Mouse (Mus musculus) right cerebral cortex, postnatal 10 days (tissue): ENCODE results near the gene Psmd9.
A peak's percentile ranks its signal among the peaks of the same experiment; 100 is the strongest.
"Not testable (repeated sequence)": the region's sequence is repeated elsewhere in the genome, so short reads cannot be mapped to it uniquely, and the experiment has no call there.

Source experiments
- DNase-seq, 2 experiments: peaks; one replicate each; pipeline ENCODE4 v3.0.0; 2021; ENCODE audit warnings: low spot score in 2 of 2

The Psmd9 gene

DNA sequence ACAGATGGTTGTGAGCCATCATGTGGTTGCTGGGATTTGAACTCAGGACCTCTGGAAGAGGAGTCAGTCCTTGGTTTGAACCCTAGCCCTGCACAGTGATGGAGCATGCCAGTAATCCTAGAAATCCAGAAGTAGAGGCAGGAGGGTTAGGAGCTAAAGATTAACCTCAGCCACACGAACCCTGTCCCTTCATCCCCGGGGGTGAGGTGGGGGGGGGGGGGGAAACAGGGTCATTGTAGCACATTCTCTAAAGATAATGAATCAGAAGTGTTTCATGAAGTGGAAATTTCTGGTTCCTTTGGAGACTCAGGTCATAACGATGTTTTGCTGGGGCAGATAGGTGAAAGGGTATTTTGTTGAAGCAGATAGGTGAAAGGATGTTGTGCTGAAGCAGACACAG, 21.7 kb downstream of the Psmd9 start:
- DNase-seq: no peak

DNA sequence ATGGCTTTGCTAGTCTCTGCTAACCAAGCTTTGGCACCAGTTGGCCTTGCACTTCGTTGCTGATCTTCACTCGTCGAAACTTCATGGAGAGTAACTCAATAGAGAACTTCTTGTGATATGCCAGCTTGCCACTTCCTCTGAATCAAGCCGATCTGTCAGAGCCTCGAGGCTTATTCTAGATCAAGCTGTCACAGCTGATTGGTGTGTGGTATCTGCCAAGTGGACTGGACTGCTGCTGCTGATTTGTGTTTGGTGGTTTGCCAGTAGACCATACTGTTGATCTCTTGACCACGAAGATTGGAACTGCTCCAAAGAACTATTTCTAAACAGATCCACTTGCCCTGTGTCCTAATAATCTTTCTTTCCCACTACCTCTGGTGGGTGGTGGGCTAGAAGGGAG, 22.2 kb downstream of the Psmd9 start:
- no peak for DNase-seq

DNA sequence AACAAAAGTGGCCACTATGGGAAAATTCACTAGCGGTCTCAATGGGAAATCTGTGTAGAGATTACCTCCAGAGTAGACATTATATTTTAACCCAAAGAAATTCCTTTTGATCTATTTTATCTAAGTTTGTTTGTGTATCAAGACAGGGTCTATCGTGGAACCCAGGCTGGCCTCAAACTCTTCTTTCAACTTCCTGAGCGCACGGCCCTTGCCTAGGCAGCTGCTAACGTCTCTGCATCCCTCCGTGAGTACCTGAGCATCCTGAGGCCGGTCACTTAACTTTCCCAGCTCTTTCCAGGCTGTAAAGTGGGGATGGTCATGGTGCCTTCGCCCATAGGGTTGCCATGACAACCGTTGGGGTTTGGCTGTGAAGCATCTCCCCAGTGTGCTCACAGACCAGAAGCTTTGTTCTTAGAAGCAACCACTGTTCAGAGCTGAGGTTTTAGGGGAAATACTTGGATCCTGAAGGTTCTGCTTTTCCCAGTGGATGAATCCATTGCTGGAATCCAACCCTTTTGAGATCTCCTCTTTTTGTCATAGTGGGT, 23.5 kb downstream of the Psmd9 start:
- DNase-seq: no peak

DNA sequence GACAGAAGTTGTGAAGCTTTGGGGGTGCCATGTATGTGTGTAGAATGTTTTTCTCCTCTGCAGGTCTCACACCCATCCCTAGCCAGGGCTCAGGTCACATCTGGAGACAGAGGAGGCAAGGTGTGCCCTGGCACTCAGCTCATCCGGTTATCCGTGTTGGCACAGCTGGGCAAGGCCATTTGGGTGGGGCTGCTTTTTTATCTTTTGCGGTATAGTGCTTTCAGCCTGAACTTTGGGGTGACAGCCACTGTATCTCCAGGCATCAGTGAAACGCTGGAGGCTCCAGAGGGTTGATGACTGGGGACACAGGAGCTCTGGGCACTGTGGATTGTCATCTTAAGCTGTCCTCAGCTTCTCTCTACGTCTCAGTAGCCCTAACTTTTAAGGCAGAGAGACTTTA, 24.2 kb downstream of the Psmd9 start:
- DNase-seq: no peak

DNA sequence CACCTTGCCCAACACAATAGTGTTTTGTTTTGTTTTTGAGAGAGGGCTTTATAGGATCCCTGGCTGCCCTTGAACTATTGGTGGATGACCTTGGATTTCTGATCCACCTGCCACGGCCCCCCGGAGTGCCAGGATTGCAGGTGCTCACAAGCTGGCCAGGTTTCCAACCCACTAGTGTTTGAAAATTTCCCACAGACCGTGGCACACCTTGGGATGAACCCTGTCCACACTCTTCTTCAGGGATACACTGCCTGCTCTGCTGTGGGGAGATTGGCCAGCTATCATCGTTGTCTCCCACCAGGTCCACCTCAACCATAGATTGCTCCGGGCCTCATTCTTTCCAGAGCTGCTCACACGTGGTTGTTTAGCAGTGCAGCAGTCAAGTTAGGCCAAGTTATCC, 25.6 kb downstream of the Psmd9 start:
- no peak for DNase-seq

DNA sequence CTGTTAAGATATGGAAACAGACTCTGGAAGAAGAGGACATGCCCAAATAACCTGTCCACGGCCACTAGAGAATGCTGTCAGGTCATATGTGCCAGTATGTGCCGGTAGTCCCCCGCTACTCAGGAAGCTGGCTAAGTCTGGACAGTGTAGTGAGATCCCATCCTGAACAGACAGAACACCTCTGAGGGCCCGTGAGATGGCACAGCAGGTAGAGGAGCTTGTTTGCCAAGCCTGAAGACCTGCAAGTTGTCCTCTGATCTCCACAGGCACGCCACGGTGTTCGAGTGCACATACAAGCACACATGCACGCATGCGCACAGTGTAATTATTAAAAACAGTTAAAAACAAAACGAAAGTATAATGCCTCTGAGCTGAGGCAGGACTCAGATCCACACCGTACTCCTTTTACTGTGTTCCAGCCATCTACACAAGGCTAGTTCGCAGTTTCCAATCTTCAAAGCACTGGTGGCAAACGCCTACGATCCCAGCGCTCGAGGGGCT, 26.3 kb downstream of the Psmd9 start:
- no peak for DNase-seq

DNA sequence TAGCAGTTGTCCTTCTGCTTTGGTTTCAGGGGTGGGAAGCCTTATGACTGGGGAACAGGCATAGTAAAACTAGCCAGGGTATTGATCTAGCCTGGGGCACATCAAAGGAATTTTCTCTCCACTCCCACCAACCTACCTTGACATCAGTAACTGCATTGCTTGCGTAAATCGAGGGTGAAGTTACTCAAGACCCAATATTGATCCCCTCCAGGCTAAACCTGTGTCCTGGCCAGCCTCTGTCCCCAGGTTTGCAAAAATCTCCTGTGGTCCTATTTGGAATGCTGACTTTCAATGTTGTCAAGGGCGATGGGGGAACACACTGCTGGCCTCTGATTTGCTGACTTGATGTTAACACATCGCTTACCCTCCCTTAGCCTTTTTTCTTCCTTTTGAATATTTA, 27.5 kb downstream of the Psmd9 start:
- DNase-seq: no peak

DNA sequence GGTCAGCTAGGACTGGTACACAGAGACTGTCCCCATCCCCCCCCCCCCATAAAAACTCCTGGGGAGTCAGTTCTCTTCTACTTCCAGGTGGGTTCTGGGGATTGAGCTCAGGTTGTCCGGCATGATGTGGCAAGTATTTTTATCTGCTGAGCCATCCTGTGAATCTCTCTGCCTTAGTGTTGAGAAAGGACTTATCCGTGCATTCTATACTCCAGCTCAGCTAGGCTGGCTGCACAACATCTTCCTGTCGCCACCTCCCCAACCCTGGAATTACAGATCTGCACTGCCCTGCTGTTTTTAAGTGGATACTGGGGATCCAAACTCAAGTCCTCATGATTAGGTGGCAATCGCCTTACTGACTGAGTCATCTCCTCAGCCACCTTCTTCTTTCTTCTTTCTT, 29.3 kb downstream of the Psmd9 start:
- DNase-seq: no peak

DNA sequence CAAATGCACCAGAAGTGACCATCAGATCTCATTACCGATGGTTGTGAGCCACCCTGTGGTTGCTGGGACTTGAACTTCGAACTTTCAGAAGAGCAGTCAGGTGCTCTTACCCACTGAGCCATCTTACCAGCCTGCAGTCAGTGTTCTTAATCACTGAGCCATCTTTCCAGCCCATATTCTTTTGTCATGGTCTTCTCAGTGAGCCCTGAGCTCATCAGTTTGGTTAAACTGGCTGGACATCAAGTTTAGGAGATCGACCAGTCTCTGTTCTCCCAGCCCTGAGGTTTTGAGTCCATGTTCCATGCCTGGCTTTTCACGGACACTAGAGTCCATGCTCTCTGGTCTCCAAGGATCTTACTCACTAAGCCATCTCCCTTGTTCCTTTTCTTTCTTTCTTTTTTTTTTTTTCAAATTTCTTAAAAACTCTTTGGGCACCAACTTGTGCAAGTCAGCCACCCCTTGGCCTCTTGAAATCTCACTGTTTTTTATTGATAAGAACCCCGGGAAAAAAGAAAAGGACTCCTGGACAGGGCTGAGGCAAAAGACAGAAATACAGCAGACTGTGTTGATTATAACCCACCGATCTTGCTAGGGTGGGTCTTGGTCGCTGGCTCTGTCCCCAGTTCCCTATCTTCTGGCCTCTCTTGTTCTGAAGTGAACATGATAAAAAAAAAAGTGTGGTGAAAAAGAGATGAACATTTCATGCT, 31.8 kb downstream of the Psmd9 start:
- DNase-seq: not testable (repeated sequence)

DNA sequence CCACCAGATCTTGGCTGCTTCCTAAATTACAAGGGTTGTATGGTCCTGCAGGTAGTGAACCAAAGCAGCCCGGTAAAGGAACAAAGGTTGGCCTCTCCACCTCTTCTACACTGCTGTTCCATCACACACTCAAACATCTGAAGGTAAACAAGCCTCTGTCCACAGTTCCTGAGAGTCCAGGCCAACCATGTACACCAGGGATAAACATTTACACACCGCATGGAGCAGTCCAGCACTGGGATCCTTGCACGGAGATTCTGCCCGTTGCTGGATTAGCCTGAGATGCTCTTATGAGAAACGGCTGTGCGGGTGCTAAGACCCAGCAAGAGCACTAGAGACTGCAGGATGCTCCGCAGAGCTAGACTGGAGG, 32.3 kb downstream of the Psmd9 start:
- no peak for DNase-seq

DNA sequence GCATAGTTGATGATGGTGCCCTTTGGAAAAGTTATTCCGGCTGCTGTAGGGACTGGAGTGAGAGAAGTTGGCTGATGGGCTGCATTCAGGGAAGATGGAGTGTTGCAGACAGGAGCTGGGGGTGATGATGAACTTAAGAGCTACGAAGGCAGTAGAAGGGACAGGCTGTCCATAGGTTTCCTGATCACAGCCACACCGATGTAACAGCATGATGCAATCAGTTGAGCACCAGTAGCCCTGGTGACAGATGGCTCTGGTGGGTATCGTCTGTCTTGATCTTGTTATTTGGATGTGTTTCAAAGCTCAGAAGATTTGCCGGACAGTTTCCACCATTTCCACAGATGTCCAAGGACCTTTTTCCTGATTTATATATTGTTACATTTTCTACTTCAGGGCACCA, 32.8 kb downstream of the Psmd9 start:
- DNase-seq: no peak

DNA sequence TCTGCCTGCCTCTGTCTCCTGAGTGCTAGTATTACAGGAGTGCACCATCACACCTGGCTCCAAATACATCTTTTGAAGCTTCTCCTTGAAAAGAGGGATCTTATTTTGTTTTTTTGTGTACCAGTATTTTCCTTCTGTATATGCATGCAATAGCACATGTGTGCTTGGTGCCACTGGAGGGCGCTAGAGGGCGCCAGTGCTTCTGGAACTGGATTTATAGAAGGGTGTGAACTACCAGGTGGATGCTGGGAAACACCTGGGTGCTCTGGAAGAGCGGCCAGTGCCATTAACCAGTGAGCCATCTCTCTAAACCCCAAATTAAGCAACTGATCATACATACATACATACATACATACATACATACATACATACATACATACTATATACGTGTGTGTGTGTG, 33.6 kb downstream of the Psmd9 start:
- DNase-seq: not testable (repeated sequence)

DNA sequence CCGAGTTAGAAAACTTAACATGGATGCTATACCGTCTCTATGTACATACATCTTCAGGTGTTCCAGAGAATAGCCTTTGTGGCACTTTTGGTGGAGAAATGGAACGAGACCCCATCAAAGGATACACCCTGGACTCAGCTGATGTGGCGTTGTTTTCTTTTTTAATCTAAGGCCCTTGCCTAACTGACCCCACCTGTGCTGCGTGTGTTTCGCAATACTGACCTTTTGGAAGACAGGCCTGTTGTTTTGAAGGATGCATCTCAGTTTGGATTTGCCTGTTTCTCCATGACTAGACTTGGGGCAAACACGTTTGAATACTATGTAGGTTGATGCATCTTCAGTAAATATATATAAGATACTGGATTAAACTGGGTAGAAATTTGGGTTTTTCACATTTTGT, 34.4 kb downstream of the Psmd9 start:
- DNase-seq: not testable (repeated sequence)

DNA sequence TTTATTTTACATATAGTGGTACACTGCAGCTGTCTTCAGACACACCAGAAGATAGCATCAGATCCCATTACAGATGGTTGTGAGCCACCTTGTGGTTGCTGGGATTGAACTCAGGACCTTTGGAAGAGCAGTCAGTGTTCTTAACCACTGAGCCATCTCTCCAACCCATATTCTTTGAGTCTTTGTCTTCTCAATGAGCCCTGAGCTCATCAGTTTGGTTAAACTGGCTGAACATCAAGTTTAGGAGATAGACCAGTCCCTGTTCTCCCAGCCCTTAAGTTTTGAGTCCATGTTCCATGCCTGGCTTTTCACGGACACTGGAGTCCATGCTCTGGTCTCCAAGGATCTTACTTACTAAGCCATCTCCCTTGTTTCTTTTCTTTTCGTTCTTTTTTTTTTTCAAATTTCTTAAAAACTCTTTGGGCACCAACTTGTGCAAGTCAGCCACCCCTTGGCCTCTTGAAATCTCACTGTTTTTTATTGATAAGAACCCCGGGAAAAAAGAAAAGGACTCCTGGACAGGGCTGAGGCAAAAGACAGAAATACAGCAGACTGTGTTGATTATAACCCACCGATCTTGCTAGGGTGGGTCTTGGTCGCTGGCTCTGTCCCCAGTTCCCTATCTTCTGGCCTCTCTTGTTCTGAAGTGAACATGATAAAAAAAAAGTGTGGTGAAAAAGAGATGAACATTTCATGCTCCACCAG, 53.3 kb downstream of the Psmd9 start:
- DNase-seq: not testable (repeated sequence)

DNA sequence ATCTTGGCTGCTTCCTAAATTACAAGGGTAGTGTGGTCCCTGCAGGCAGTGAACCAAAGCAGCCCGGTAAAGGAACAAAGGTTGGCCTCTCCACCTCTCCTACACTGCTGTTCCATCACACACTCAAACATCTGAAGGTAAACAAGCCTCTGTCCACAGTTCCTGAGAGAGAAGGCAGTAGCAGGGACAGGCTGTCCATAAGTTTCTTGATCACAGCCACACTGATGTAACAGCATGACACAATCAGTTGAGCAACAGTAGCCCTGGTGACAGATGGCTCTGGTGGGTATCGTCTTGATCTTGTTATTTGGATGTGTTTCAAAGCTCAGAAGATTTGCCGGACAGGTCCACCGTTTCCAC, 53.8 kb downstream of the Psmd9 start:
- no peak for DNase-seq

DNA sequence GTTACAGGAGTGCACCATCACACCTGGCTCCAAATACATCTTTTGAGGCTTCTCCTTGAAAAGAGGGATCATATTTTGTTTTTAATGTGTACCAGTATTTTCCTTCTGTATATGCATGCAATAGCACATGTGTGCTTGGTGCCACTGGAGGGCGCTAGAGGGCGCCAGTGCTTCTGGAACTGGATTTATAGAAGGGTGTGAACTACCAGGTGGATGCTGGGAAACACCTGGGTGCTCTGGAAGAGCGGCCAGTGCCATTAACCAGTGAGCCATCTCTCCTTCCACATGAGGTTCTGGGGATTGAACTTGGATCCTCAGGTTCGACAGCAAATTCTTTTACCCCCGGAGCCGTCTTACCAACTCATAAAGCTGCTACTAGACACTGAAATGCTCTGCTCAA, 54.6 kb downstream of the Psmd9 start:
- not testable (repeated sequence) for DNase-seq

DNA sequence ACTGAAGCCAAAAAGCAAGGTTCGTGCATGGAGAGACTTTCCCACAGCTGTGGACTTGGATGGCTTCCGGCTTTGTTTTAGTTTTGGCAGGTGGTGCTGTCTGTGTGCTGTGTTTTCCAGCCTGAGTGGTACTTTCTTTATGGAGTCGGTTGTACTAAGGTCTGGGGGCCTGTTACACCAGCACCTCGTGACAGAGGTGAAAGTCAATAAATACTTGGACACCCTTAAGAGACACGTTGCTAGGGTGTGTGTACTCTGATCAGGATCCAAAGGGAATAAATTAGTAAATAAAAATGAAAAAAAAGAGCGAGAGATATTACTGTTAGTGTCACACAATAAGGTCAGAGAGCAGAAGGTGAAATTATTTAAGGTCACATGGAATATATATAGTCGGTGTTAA, 57.6 kb downstream of the Psmd9 start:
- peak in 1 of 2 experiments; percentile 11 for DNase-seq

DNA sequence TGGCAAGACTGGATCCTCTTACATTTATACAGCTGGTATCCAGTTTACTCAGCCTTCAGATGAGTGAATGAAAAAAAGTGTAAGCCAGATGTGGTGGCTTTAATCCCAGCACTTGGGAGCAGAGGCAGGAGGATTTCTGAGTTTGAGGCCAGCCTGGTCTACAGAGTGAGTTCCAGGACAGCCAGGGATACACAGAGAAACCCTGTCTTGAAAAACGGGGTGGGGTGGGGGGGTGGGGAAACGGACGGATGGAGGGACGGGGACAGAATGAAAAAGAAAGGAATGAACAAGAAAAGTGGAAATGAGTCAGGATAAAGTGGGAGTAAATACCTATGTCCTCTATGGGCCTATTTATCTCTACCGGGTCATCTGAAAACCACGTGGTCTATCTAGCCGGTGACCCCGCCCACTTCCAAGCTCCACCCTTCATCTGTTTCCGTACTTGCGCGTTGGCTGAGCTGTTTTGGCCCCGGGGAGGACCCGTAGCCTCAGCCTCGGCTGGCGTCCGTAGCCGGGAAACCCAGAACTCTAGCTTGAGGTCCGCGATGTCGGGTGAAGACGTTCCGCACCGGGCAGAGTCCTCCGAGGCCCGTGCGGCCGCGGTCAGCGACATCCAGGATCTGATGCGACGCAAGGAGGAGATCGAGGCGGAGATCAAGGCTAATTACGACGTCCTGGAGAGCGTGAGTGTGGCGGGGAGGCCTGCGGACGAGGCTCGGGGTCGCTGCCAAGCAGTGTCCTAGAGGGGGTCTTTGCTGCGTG, 58.7 kb downstream of the Psmd9 start:
- DNase-seq: peak; percentile 98 to 99

DNA sequence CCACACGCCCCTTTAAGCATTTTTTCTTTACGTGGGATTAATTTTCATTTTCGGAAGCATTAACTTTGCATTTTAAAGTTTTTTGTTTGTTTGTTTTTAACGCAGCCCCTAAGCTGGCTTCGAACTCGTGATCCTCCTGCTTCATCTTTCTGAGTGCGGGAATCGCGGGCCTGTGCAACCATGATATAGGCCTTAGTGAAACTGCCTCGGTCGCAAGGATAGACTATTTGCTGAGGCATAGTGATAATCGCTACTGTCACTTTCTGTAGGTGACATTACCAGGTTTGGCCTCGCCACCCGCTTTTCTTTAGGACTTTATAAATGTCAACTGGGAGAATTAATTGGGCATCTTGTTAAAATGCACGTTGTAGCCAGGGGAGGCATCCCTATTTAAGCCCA, 59.3 kb downstream of the Psmd9 start:
- DNase-seq: peak in 1 of 2 experiments; percentile 24

DNA sequence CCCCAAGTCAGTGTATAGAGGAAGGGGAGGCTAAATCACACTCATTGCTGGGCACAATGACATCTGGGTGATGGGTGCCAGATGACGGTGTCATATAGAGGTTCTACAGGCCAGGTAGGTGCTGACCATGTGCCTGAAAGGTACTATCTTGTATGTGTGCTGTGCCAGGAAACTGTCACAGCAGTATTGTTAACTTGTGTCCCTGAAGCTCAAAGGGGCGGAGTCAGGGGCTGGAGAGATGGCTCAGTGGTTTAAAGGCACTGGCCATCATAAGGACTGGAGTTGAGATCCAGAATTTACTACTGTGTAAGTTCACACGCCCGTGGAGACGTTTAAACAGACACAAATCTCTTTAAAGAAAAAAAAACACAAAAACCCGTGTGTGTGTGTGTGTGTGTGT, 60.1 kb downstream of the Psmd9 start:
- peak in 1 of 2 experiments; percentile 18 for DNase-seq

DNA sequence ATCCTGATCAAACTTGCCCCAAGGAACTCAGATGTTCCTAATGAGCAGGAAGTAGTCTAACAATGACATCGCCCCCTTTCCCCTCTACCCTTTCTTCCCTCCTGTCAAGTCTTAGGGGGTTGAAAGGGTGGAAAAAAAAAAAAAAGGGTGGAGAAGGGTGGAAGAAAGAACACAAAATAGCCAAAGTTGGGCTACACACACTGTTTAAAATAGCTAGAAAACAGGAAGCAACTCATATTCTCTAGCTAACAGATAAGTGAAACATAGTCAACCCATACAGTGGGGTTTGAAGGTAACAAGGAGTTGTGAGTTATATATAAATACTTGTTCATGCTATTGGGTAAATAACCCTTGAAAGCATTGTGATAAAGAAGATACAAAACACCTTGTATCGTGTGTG, 63.0 kb downstream of the Psmd9 start:
- DNase-seq: no peak

DNA sequence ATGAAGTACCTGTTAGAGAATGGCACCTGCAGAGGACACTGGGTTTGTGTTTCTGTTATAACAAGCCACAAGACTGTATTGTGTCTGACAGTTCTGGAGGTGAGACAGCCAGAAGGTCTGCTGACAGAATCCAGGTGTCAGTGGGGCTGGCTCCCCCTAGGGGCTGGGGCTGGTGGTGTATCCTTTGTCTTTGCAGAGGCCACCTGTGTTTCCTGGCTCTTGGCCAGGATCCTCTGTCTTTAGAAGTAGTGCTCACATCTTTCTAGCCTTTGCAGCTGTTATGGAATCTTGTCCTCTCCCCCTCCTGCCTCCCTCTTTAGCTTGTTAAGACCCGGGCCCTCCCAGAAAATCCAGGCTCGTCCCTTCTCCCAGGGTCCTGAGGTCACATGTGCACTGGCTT, 66.5 kb downstream of the Psmd9 start:
- peak in 1 of 2 experiments; percentile 57 for DNase-seq
